Mouse (Mus musculus): ENCODE measurements around the gene Kansl3.

DNA sequence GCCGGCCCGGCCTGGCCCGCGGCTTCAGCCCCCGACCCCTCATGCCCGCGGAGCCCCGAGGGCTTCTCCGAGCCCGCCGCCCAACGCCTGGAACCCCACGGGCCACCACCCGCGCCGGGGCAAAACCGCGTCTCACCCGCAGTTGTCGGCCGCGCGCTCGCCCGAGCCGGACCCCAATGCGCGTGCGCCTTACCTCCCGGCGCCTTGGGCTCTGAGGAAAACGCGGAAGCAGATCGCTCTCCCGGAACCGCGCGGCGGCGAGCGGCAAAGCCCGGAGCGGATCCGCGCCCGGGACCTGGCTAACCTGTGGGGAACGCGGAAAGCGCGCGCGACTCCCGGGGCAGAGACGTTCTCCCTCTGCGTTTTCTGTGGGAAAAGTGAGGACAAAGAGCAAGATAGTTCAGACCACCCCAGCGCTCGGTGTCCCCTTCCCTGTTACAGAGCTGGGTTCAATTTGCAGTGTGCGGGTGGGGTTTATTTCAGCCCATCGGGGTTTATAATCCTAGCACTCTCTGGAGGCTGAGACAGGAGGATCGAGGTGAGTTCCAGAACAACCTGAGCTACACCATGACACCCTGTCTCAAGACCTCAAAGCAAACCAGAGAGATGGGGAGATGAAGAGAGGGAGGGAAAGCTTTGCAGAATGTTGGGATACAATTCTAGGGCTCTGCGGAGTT, at the start of gene Kansl3:
- TF ChIP-seq MYOG (IDR thresholded peaks at IDR 0.05; ENCODE audit: control insufficient read depth, extremely low read depth, insufficient read length): no peak
- no peak for TF ChIP-seq CTCF (IDR thresholded peaks at IDR 0.05; ENCODE audit: control insufficient read depth, insufficient read depth, insufficient read length)

Data from C2C12 (cell line).